Mouse (Mus musculus): ENCODE results near the gene Gm38392. TPM values are rescaled to one million over a fixed set of nuclear protein-coding genes. Genes with fewer than 3 reads are reported as not detected.

The Gm38392 gene
- polyA plus RNA-seq, 1 experiment: not detected

DNA sequence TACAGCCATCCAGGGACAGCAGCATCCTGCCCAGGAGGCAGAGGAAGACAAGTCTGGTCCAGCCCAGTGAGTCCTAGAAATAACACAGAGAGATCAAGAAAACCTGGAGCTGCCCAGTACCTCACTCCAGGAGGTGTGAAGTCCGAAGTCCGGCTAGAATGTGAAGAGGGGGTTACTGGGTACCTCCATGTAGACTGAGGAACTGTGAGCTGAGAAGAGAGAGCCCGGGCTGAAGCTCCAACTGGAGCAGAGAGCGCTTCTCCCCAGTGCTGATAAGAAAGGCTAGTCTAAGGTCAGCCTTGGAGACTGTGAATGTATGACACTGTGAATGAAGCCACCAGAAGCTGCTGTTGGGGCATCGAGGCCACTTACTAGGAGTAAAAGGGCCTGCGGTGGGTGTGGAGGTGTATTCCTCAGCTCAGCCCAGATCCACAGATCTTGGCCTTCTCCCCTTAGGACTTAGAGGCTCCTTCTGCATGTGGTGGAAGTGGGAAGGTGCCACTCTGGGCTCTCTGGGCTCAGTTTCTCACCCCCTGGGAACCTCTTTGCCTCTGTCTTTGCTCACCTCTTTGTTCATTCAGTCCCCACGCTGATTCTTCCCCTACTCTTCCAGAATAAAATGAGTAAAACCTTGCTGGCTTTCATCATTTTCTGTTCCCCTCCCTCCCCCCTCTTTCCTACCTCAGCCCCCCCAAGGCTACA, 82.9 kb downstream of the Gm38392 start:
- TF ChIP-seq CTCF (IDR thresholded peaks at IDR 0.05; ENCODE audit: borderline replicate concordance, insufficient read depth, low read length) (no peak), POLR2A (IDR thresholded peaks at IDR 0.05; ENCODE audit: low read depth, low read length) (no peak)
- Histone ChIP-seq H3K27ac (ENCODE audit: insufficient read depth, low read length) (no peak overlapping the region), H3K4me3 (ENCODE audit: insufficient read depth, low read length) (no peak overlapping the region), H3K4me1 (ENCODE audit: control insufficient read depth, insufficient read depth, low read length) (no peaks in the 10 kb centered on the region)

DNA sequence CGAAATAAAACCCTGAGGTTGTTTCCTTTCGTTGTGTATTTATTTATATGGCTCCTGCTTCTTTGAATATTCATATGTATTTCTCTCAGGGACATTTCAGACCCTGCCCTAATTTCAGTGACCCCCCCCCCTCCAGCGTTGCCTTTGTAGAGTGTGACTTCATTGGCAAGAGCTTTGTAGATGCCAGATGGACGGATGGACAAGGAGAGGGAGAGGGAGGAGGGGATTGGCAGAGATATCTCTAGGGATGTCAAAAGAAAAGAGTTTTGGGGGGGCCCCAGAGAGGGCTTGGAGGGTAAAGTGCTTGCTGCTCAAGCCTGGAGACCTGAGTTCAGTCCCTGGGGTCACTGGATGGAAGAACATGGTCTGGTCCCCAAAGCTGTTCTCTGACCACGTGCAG, 83.6 kb downstream of the Gm38392 start:
- Histone ChIP-seq H3K4me1 (ENCODE audit: control insufficient read depth, insufficient read depth, low read length) (no peaks in the 10 kb centered on the region), H3K27ac (ENCODE audit: insufficient read depth, low read length) (no peak overlapping the region), H3K4me3 (ENCODE audit: insufficient read depth, low read length) (no peak overlapping the region)
- no peak for TF ChIP-seq CTCF (IDR thresholded peaks at IDR 0.05; ENCODE audit: borderline replicate concordance, insufficient read depth, low read length)
- TF ChIP-seq POLR2A (IDR thresholded peaks at IDR 0.05; ENCODE audit: low read depth, low read length): no peak

DNA sequence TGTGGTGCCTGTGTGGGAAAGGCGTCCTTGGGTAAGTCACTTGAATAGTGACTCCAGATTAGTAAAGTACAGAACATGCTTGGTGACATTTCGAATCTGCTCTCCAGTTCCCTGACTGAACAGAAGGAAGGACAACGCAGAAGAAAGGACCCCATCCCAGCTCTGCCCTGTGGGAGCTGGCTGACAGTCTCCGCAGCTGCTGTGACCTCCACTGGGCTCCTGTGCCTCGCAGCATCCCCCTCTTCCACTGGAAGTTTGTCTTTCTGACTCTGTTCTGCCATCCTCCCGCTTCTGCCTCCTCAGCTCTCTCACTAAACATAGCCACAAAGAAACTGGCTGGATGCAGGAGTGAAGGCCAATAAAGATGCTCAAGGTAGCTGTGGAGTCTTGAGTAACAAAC, 84.0 kb downstream of the Gm38392 start:
- Histone ChIP-seq H3K4me1 (ENCODE audit: control insufficient read depth, insufficient read depth, low read length) (no peaks in the 10 kb centered on the region), H3K4me3 (ENCODE audit: insufficient read depth, low read length) (no peak overlapping the region), H3K27ac (ENCODE audit: insufficient read depth, low read length) (no peak overlapping the region)
- TF ChIP-seq CTCF (IDR thresholded peaks at IDR 0.05; ENCODE audit: borderline replicate concordance, insufficient read depth, low read length) (no peak), POLR2A (IDR thresholded peaks at IDR 0.05; ENCODE audit: low read depth, low read length) (no peak)

DNA sequence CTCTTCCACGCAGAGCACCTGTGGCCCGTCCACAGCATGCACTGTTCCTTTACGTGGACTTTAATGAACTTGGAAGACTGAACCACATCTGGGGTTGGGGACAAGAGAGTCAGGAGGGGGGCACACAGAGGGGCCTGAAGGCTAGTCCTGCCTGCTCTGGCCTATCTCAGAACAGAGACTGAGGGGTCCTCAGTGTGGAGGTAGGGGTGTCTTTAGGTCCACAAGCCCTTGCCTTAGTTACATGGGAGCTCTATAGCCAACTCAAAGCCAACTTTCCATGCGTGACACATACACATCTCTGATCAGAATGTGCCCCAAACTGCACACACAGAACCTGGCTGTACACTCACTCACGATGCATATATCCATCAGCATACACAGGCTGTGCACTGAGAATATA, 85.4 kb downstream of the Gm38392 start:
- no peak overlapping the region for H3K27ac ChIP-seq (ENCODE audit: insufficient read depth, low read length)
- no peaks in the 10 kb centered on the region for H3K4me1 ChIP-seq (ENCODE audit: control insufficient read depth, insufficient read depth, low read length)
- H3K4me3 ChIP-seq (ENCODE audit: insufficient read depth, low read length): no peak overlapping the region
- TF ChIP-seq CTCF (IDR thresholded peaks at IDR 0.05; ENCODE audit: borderline replicate concordance, insufficient read depth, low read length) (no peak), POLR2A (IDR thresholded peaks at IDR 0.05; ENCODE audit: low read depth, low read length) (no peak)

DNA sequence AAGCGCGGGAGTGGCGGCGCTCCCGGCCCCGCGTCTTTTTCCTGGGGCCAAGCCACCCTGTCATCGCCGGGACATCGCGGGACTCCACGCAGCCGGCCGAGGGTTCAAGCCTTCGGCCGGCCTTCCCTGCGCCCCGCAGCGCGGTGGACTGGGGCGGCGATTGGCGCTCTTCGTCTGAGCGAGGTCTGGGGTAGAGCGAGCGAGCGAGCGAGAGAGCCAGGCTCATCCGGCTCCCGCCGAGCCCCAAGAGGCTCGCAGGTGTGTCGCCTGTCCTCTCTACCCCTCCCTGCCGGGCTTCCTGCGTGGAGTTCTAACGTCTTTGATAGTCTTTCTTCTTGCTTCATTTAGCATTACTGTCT, 86.1 kb downstream of the Gm38392 start:
- H3K4me3 ChIP-seq (ENCODE audit: insufficient read depth, low read length): no peak overlapping the region
- H3K4me1 ChIP-seq (ENCODE audit: control insufficient read depth, insufficient read depth, low read length): no peaks in the 10 kb centered on the region
- H3K27ac ChIP-seq (ENCODE audit: insufficient read depth, low read length): no peak overlapping the region
- TF ChIP-seq POLR2A (IDR thresholded peaks at IDR 0.05; ENCODE audit: low read depth, low read length) (no peak), CTCF (IDR thresholded peaks at IDR 0.05; ENCODE audit: borderline replicate concordance, insufficient read depth, low read length) (no peak)

DNA sequence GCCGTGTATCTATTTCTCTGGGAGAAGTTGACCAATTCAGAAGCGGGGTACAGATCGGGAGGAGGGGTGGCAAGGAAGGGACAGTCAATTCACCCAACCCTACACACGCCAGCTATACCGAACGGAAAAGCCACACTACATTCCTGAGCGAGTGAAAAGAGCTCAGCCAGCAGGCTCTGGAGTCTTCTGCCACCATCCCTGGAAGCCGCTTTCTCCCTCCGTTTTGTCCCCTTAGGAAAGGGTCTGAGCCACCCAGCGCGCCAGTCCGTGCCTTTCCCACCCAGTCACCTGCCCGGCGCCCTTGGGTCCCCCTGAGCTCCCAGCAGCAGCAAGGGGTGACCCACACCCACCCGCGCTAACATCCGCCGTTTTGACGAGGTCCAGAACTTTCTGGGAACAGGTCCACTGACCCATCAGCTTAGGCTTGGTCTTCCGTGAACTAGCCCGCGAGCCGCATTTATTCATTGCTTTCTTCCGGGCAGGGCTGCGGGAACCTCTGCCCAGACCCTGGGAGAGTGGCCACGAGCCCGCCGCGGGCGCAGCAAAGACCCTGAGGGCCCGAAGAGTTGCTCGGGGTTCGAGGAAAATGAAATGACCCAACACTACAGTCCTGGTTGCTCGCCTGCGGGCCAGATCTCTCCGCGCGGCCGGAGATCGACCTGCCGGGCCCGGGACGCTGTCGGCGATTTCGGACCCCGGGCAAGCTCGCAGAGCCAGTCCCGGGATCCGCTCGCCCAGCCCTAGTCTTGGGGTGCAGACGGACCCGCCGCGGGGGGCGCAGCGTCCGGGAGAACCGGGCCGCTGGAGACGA, 86.6 kb downstream of the Gm38392 start:
- H3K27ac ChIP-seq (ENCODE audit: insufficient read depth, low read length): no peak overlapping the region

DNA sequence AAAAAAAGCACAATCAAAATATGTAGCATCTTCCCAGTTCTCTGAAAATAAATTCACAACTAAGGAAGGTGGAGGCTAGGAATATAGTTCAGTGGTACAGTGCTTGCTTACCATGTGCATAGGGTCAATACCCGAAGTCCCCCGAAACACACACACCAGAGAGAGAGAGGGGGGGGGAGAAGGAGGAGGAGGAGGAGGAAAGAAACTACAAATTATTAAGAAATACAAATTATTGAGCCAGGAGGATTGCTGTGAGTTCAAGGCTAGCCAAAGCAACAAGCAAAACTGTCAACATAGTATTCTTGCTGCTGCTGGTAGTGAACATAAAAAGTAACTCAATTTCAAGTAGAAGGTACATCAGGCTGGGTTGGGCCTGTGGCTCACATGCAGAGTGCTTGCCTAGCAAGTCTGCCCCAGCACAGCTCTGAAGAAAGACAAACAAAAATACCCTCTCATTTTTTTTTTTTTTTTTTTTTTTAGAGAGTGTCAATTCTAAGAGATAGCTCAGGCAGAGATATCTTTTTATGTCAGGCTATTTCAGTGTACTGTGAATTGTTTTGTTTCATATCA, 87.4 kb downstream of the Gm38392 start:
- TF ChIP-seq CTCF (IDR thresholded peaks at IDR 0.05; ENCODE audit: borderline replicate concordance, insufficient read depth, low read length) (no peak), POLR2A (IDR thresholded peaks at IDR 0.05; ENCODE audit: low read depth, low read length) (no peak)
- no peaks in the 10 kb centered on the region for H3K4me1 ChIP-seq (ENCODE audit: control insufficient read depth, insufficient read depth, low read length)
- no peak overlapping the region for H3K4me3 ChIP-seq (ENCODE audit: insufficient read depth, low read length)
- H3K27ac ChIP-seq (ENCODE audit: insufficient read depth, low read length): no peak overlapping the region

More for the DNA sequence above, 86.6 kb downstream of the Gm38392 start:
- Histone ChIP-seq H3K4me3 (ENCODE audit: insufficient read depth, low read length) (0 out of 2 replicates have a peak overlapping the region, but pooled peaks have one; percentile 7), H3K4me1 (ENCODE audit: control insufficient read depth, insufficient read depth, low read length) (no peaks in the 10 kb centered on the region)
- no peak for TF ChIP-seq CTCF (IDR thresholded peaks at IDR 0.05; ENCODE audit: borderline replicate concordance, insufficient read depth, low read length)
- no peak for TF ChIP-seq POLR2A (IDR thresholded peaks at IDR 0.05; ENCODE audit: low read depth, low read length)

DNA sequence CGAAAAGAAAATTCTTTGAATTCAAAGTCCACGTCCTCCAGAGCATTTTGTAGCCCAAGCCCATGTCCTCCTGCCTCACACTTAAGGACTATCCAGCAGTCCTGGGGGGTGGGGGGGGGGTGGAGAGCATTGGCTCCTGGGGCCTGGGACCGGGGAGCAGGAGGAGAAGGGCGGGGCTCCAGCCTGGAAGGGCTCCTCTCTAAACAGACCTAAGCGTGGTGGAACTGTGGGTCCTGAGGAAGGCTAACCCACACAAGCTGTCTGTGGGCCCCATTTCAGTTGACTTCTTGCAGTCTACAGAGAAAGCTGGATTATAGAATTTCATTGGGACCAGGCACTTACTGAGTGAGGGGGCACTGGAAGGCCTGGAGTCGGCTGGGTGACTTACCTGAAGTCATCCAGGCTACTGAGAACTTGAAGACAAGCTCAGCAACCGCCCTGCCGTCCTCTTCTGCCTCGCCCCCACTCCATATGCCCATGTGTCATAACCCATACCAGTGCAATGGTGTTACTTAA, 88.4 kb downstream of the Gm38392 start:
- Histone ChIP-seq H3K4me1 (ENCODE audit: control insufficient read depth, insufficient read depth, low read length) (no peaks in the 10 kb centered on the region), H3K4me3 (ENCODE audit: insufficient read depth, low read length) (no peak overlapping the region), H3K27ac (ENCODE audit: insufficient read depth, low read length) (no peak overlapping the region)
- TF ChIP-seq POLR2A (IDR thresholded peaks at IDR 0.05; ENCODE audit: low read depth, low read length): no peak
- no peak for TF ChIP-seq CTCF (IDR thresholded peaks at IDR 0.05; ENCODE audit: borderline replicate concordance, insufficient read depth, low read length)

DNA sequence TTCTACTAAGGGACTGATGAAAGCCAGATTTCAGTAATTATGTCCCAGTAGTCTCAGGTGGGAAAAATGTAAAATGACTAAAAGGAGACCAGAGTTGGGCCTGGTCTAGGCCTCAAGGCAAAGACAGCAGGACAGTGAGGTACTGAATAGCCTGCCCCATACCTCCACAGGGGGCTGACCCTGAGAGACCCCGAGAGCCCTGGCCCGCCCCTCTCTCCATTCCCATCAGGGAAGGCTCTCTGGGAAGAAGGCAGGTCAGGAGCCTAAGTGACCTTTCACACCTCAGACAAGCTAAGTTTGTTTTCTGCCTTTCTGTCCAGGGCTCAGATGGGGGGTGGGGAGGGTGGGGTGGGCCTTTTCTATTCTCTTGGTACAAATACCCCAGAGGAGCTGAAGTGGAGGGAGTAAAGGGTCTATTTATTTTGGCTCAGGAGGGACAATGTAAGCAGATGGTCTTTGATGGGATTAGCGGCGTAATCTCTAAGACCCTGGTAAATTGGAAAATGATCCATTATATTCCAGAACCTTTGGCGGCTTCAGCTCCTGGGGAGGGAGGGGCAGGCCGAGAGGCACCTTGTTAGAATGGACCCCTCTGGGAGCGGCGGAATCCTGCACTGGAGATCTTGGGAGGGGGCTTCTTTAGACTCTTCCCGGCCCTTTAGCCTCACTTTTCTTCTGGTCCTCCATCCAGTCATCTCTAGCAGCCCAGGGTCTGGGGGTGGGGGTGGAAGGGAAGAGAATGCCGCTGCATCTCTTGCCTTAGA, 89.1 kb downstream of the Gm38392 start:
- H3K4me3 ChIP-seq (ENCODE audit: insufficient read depth, low read length): no peak overlapping the region
- TF ChIP-seq POLR2A (IDR thresholded peaks at IDR 0.05; ENCODE audit: low read depth, low read length) (no peak), CTCF (IDR thresholded peaks at IDR 0.05; ENCODE audit: borderline replicate concordance, insufficient read depth, low read length) (no peak)
- H3K27ac ChIP-seq (ENCODE audit: insufficient read depth, low read length): no peak overlapping the region
- no peaks in the 10 kb centered on the region for H3K4me1 ChIP-seq (ENCODE audit: control insufficient read depth, insufficient read depth, low read length)

Other genes with a start within 250 kb of the Gm38392 start
- gene Gpatch4, start 244.1 kb downstream of the Gm38392 start, polyA plus RNA-seq (2011; ENCODE audit: insufficient read length, low read depth, missing spikeins): 20.1 and 23.3 TPM in 2 replicates
- 90.8 and 97.3 TPM in 2 replicates for gene Naxe, start 228.7 kb downstream of the Gm38392 start, polyA plus RNA-seq (2011; ENCODE audit: insufficient read length, low read depth, missing spikeins)
- gene Ttc24, start 208.9 kb downstream of the Gm38392 start, polyA plus RNA-seq (2011; ENCODE audit: insufficient read length, low read depth, missing spikeins): not detected in 2 replicates
- gene Iqgap3, start 205.2 kb downstream of the Gm38392 start, polyA plus RNA-seq (2011; ENCODE audit: insufficient read length, low read depth, missing spikeins): 14.8 and 20.1 TPM in 2 replicates
- 49.1 and 57.0 TPM in 2 replicates for gene Mef2d, start 144.8 kb downstream of the Gm38392 start, polyA plus RNA-seq (2011; ENCODE audit: insufficient read length, low read depth, missing spikeins)
- not detected in 2 replicates for gene Rhbg, start 32.5 kb downstream of the Gm38392 start, polyA plus RNA-seq (2011; ENCODE audit: insufficient read length, low read depth, missing spikeins)
- gene Tsacc, start 9.8 kb upstream of the Gm38392 start, polyA plus RNA-seq (2011; ENCODE audit: insufficient read length, low read depth, missing spikeins): 3.9 and 5.5 TPM in 2 replicates
- gene Cct3, start 9.9 kb upstream of the Gm38392 start, polyA plus RNA-seq (2011; ENCODE audit: insufficient read length, low read depth, missing spikeins): 223 and 264 TPM in 2 replicates
- 172 and 220 TPM in 2 replicates for gene Glmp, start 37.8 kb upstream of the Gm38392 start, polyA plus RNA-seq (2011; ENCODE audit: insufficient read length, low read depth, missing spikeins)
- 1.3 and 1.4 TPM in 2 replicates for gene Tmem79, start 48.9 kb upstream of the Gm38392 start, polyA plus RNA-seq (2011; ENCODE audit: insufficient read length, low read depth, missing spikeins)
- gene Smg5, start 49.0 kb upstream of the Gm38392 start, polyA plus RNA-seq (2011; ENCODE audit: insufficient read length, low read depth, missing spikeins): 62.8 and 71.6 TPM in 2 replicates
- gene Paqr6, start 77.4 kb upstream of the Gm38392 start, polyA plus RNA-seq (2011; ENCODE audit: insufficient read length, low read depth, missing spikeins): 0.55 and 1.4 TPM in 2 replicates
- gene Bglap3, start 85.5 kb upstream of the Gm38392 start, polyA plus RNA-seq (2011; ENCODE audit: insufficient read length, low read depth, missing spikeins): not detected in 2 replicates
- gene Bglap2, start 91.5 kb upstream of the Gm38392 start, polyA plus RNA-seq (2011; ENCODE audit: insufficient read length, low read depth, missing spikeins): not detected in 2 replicates
- not detected in 2 replicates for gene Bglap, start 97.3 kb upstream of the Gm38392 start, polyA plus RNA-seq (2011; ENCODE audit: insufficient read length, low read depth, missing spikeins)
- gene Pmf1, start 123.1 kb upstream of the Gm38392 start, polyA plus RNA-seq (2011; ENCODE audit: insufficient read length, low read depth, missing spikeins): 24.4 and 29.9 TPM in 2 replicates
- gene Slc25a44, start 137.9 kb upstream of the Gm38392 start, polyA plus RNA-seq (2011; ENCODE audit: insufficient read length, low read depth, missing spikeins): 15.9 and 20.1 TPM in 2 replicates
- gene Sema4a, start 174.0 kb upstream of the Gm38392 start, polyA plus RNA-seq (2011; ENCODE audit: insufficient read length, low read depth, missing spikeins): 0.25 and 0.63 TPM in 2 replicates
- 401 and 426 TPM in 2 replicates for gene Lmna, start 222.7 kb upstream of the Gm38392 start, polyA plus RNA-seq (2011; ENCODE audit: insufficient read length, low read depth, missing spikeins)
- 25.7 and 33.6 TPM in 2 replicates for gene Mex3a, start 245.2 kb upstream of the Gm38392 start, polyA plus RNA-seq (2011; ENCODE audit: insufficient read length, low read depth, missing spikeins)